Mouse (Mus musculus) urinary bladder, postnatal 36 days (tissue): ENCODE measurements at regions not wholly inside any gene's neighbourhood (a gene's known extent, or its start where the extent isn't known, plus 50 kb on each side); places are given as distances from the start of the nearest gene placed in this dataset.

ENCODE experiments used
- DNase-seq, 2 experiments: peaks; one replicate each; pipeline ENCODE4 v3.0.0; 2022; ENCODE audit warnings: low spot score in 2 of 2, mixed read lengths in 1 of 2

- DNase-seq = no peak
Observed at GRCm38 (mm10) chr8:8779931-8780330, 89.6 kb upstream of the Arglu1 start.

GRCm38 (mm10) chr8:8774496-8775015, 84.2 kb upstream of the Arglu1 start:
- no peak for DNase-seq

GRCm38 (mm10) chr8:8772424-8772823, 82.1 kb upstream of the Arglu1 start:
- DNase-seq = no peak

GRCm38 (mm10) chr8:8770397-8770796, 80.1 kb upstream of the Arglu1 start:
- DNase-seq = no peak

- DNase-seq = no peak
Observed at GRCm38 (mm10) chr8:8762354-8762753, 72.0 kb upstream of the Arglu1 start.

GRCm38 (mm10) chr8:8758283-8758682, 68.0 kb upstream of the Arglu1 start:
- DNase-seq = no peak

GRCm38 (mm10) chr8:8751208-8751607, 60.9 kb upstream of the Arglu1 start:
- no peak for DNase-seq

GRCm38 (mm10) chr8:8746691-8747090, 56.4 kb upstream of the Arglu1 start:
- no peak for DNase-seq

GRCm38 (mm10) chr8:8745615-8746285, 55.4 kb upstream of the Arglu1 start:
- DNase-seq = no peak
